Mouse (Mus musculus): ENCODE measurements around the gene Atxn3. TPM values are rescaled to one million over a fixed set of nuclear protein-coding genes. Genes with fewer than 3 reads are reported as not detected.

The Atxn3 gene
- total RNA-seq, 2 experiments from 2014 or later = 10.5 to 15.7 TPM

GRCm38 (mm10) chr12:101897113-101897512, 60.9 kb downstream of the Atxn3 start:
- no peak for ATAC-seq (replicated peaks; ENCODE audit: low FRiP score, poor library complexity, severe bottlenecking)

- ATAC-seq (replicated peaks; ENCODE audit: low FRiP score, poor library complexity, severe bottlenecking) = no peak
Measured at GRCm38 (mm10) chr12:101893296-101893695, 64.8 kb downstream of the Atxn3 start.

GRCm38 (mm10) chr12:101892832-101893231, 65.2 kb downstream of the Atxn3 start:
- ATAC-seq (replicated peaks; ENCODE audit: low FRiP score, poor library complexity, severe bottlenecking) = no peak

GRCm38 (mm10) chr12:101891066-101891465, 67.0 kb downstream of the Atxn3 start:
- no peak for ATAC-seq (replicated peaks; ENCODE audit: low FRiP score, poor library complexity, severe bottlenecking)

- ATAC-seq (replicated peaks; ENCODE audit: low FRiP score, poor library complexity, severe bottlenecking) = no peak
Measured at GRCm38 (mm10) chr12:101889351-101889750, 68.7 kb downstream of the Atxn3 start.

- ATAC-seq (replicated peaks; ENCODE audit: low FRiP score, poor library complexity, severe bottlenecking) = no peak
Measured at GRCm38 (mm10) chr12:101888312-101888711, 69.7 kb downstream of the Atxn3 start.

- ATAC-seq (replicated peaks; ENCODE audit: low FRiP score, poor library complexity, severe bottlenecking) = no peak
Measured at GRCm38 (mm10) chr12:101884926-101885325, 73.1 kb downstream of the Atxn3 start.

- ATAC-seq (replicated peaks; ENCODE audit: low FRiP score, poor library complexity, severe bottlenecking) = no peak
Measured at GRCm38 (mm10) chr12:101876374-101876773, 81.7 kb downstream of the Atxn3 start.

- no peak for ATAC-seq (replicated peaks; ENCODE audit: low FRiP score, poor library complexity, severe bottlenecking)
Measured at GRCm38 (mm10) chr12:101875107-101875506, 82.9 kb downstream of the Atxn3 start.

Other genes starting within 250 kb of the Atxn3 start
- 1.7 TPM in 1 of 2 replicates, not detected in the other for gene Tc2n, start 239.7 kb downstream of the Atxn3 start, total RNA-seq (2015; ENCODE audit: low replicate concordance)
- 0.64 TPM in 1 of 2 replicates, not detected in the other for gene Tc2n, start 239.7 kb downstream of the Atxn3 start, total RNA-seq (2017; ENCODE audit: low replicate concordance)
- not detected in 2 replicates for gene Fbln5, start 139.2 kb downstream of the Atxn3 start, total RNA-seq (2015; ENCODE audit: low replicate concordance)
- 1.3 TPM in 1 of 2 replicates, not detected in the other for gene Fbln5, start 139.2 kb downstream of the Atxn3 start, total RNA-seq (2017; ENCODE audit: low replicate concordance)
- 14.4 and 15.9 TPM in 2 replicates for gene Trip11, start 45.0 kb downstream of the Atxn3 start, total RNA-seq (2015; ENCODE audit: low replicate concordance)
- gene Trip11, start 45.0 kb downstream of the Atxn3 start, total RNA-seq (2017; ENCODE audit: low replicate concordance) = 25.0 and 41.8 TPM in 2 replicates
- 16.6 and 20.1 TPM in 2 replicates for gene Cpsf2, start 17.7 kb upstream of the Atxn3 start, total RNA-seq (2015; ENCODE audit: low replicate concordance)
- 31.9 and 32.7 TPM in 2 replicates for gene Cpsf2, start 17.7 kb upstream of the Atxn3 start, total RNA-seq (2017; ENCODE audit: low replicate concordance)
- gene Slc24a4, start 170.5 kb upstream of the Atxn3 start, total RNA-seq (2015; ENCODE audit: low replicate concordance) = not detected in 2 replicates
- gene Slc24a4, start 170.5 kb upstream of the Atxn3 start, total RNA-seq (2017; ENCODE audit: low replicate concordance) = not detected in 2 replicates